Mouse (Mus musculus) lung, adult 2 months (tissue): ENCODE measurements around the gene Batf. TPM values are rescaled to one million over a fixed set of nuclear protein-coding genes. Genes with fewer than 3 reads are reported as not detected.

ENCODE experiments used
- DNase-seq: peaks from one replicate; pipeline ENCODE4 v3.0.0; 2022
- H3K4me1 ChIP-seq: fragments of 200-500 bp; 2 replicates; pipeline ENCODE4 v1.6.1; 2011; ENCODE audit warnings: low read length; ENCODE audit not compliant: control insufficient read depth, insufficient read depth
- H3K4me3 ChIP-seq: fragments of 200-500 bp; replicated peaks from 2 replicates; pipeline ENCODE3; 2011; ENCODE audit warnings: low read depth, mild to moderate bottlenecking, control low read depth, low read length; ENCODE audit errors: extremely low read depth
- CTCF ChIP-seq: fragments of 200-500 bp; IDR thresholded peaks from 2 replicates; pipeline ENCODE4 v1.5.1; 2011; ENCODE audit warnings: mild to moderate bottlenecking, low read length, control low read depth; ENCODE audit not compliant: insufficient read depth
- POLR2A ChIP-seq: fragments of 200-500 bp; IDR thresholded peaks from 2 replicates; pipeline ENCODE4 v1.6.1; 2011; ENCODE audit warnings: low read depth, mild to moderate bottlenecking, control low read depth, low read length, borderline replicate concordance; ENCODE audit errors: extremely low read depth
- WGBS: fragments of 180-500 bp; shearing (Covaris S2); methylation state at CpG from one replicate; pipeline ENCODE4 v1.1.7; 2018; 5-methylcytosine and 5-hydroxymethylcytosine counted together
- polyA plus RNA-seq: library from polyadenylated mRNA; depleted of rRNA; stranded (reverse); fragments of >200 nt; gene quantifications from 2 replicates; pipeline ENCODE4 v1.2.3, GENCODE M21; 2012

Batf gene
- polyA plus RNA-seq, 1 experiment = 8.7 TPM

GRCm38 (mm10) chr12:85714126-85714525, 27.7 kb downstream of the Batf start:
- H3K4me3 ChIP-seq = no peak overlapping the region
- TF ChIP-seq POLR2A (no peak), CTCF (no peak)
- 96% methylated on average over 5 of the region's 5 CpGs for WGBS
- no peaks in the 10 kb centered on the region for H3K4me1 ChIP-seq
- DNase-seq = no peak

DNA sequence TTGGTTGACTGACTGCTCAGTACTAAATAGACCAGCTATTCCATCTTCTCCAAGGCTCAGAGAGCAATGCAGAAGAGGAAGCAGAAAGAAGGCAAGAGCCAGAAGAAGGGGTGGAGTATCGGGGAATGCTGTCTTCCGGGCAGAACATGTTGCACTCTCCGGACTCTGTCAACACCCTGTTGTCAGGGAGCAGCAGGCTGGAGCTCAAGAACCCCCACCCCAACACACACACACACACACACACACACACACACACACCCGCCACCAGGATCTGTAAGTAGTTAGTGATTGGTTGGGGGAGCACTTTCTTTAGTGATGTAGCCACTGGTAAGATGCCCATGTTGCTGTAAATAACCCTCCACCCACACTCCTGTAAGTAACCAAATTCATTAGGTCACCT, 38.8 kb downstream of the Batf start:
- DNase-seq = no peak
- no peaks in the 10 kb centered on the region for H3K4me1 ChIP-seq
- no peak overlapping the region for H3K4me3 ChIP-seq
- 57% methylated on average over 4 of the region's 4 CpGs for WGBS
- TF ChIP-seq CTCF (no peak), POLR2A (no peak)

DNA sequence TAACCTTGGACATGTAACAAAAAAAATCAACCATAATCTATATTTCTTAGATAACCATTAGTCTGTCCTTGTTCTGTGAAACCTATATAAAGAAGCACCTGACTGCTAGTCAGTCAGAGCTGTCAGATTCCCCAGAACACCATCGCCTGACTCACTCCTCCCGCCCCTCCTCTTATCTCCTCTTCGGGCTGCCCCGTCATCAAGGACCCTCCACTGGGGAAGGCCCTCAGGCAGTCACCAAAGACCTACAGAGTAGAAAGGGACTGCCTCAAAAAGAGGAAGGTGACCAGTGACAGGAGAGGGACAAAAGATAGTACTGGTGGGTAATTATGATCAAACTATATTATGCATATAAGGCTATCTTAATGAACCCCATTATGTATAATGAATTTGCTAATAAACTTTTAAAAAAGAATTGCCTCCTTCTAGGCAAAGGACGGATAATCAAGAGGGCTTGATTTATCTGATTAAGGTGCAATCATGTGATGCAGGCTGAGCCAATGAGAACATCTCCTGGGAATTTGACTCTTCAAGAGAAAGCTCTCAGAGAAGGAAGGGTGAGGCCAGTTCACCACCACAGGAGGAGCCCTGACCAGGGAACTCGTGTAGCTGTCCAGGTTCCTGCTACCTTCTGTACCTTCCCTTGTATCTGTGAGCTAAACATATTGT, 40.4 kb downstream of the Batf start:
- Histone ChIP-seq H3K4me3 (no peak overlapping the region), H3K4me1 (no peaks in the 10 kb centered on the region)
- no peak for DNase-seq
- TF ChIP-seq POLR2A (no peak), CTCF (no peak)
- 40% methylated on average over 6 of the region's 6 CpGs for WGBS

- WGBS = 71% methylated on average over 7 of the region's 7 CpGs
- no peak for TF ChIP-seq CTCF
- TF ChIP-seq POLR2A = no peak
- no peak for DNase-seq
- Histone ChIP-seq H3K4me3 (no peak overlapping the region), H3K4me1 (no peaks in the 10 kb centered on the region)
Measured at GRCm38 (mm10) chr12:85728181-85728580, 41.7 kb downstream of the Batf start.

GRCm38 (mm10) chr12:85729022-85729944, 42.8 kb downstream of the Batf start:
- WGBS = 26% methylated on average over 17 of the region's 17 CpGs
- DNase-seq = peak; percentile 76
- TF ChIP-seq CTCF (peak; percentile 99), POLR2A (no peak)
- H3K4me3 ChIP-seq = no peak overlapping the region
- no peaks in the 10 kb centered on the region for H3K4me1 ChIP-seq

DNA sequence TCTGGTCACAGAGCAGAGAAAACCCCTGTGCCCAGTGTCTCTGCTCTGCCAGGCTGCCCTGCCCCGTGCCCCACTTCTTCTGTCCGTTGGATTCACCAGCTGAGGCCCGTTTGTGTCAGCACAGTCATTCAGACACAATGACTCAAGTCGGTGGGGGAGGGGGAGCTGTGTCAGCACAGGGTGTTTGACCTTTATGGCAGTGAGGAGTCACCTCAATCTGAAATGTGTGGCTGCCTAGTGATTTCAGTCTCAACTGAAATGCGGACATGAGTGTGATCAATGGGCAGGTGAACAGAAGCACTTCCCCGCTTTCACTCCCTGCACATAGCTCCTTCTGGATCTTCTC, 43.4 kb downstream of the Batf start:
- no peaks in the 10 kb centered on the region for H3K4me1 ChIP-seq
- WGBS = 52% methylated on average over 6 of the region's 6 CpGs
- no peak for DNase-seq
- H3K4me3 ChIP-seq = no peak overlapping the region
- no peak for TF ChIP-seq POLR2A
- no peak for TF ChIP-seq CTCF

DNA sequence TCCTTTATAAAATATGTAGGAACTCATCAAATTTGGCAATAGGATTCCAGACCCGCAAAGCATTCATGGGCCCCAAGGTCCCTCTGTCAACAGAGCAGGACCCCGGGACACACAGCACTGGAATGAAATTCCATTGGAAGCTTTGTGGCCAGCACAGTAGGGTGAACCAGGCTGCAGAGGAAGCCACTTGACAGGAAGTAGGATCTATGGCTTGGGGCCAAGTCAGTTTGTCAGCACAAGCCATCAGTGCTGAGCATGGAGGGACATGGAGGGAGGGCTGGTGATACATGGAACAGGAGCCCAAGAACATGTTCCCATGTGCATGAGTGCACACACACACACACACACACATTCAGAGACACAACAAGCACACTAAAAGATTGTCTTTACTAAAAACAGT, 49.7 kb downstream of the Batf start:
- TF ChIP-seq CTCF (no peak), POLR2A (no peak)
- DNase-seq = no peak
- H3K4me1 ChIP-seq = no peaks in the 10 kb centered on the region
- WGBS = 45% methylated on average over 2 of the region's 2 CpGs
- H3K4me3 ChIP-seq = no peak overlapping the region

GRCm38 (mm10) chr12:85736960-85737359, 50.5 kb downstream of the Batf start:
- 74% methylated on average over 3 of the region's 3 CpGs for WGBS
- no peak for TF ChIP-seq CTCF
- TF ChIP-seq POLR2A = no peak
- Histone ChIP-seq H3K4me3 (no peak overlapping the region), H3K4me1 (no peaks in the 10 kb centered on the region)
- DNase-seq = no peak

- WGBS = under 1% methylated on average over 48 of the region's 51 CpGs
- Histone ChIP-seq H3K4me3 (peak within 1 kb of the TSS; percentile 65), H3K4me1 (peaks cover 2% of the 10 kb centered on the region; the same call in 1 of the 2 replicates)
- TF ChIP-seq CTCF = peak; percentile 96
- peak; percentile 36; the same call in 1 of the 2 replicates for TF ChIP-seq POLR2A
- DNase-seq = peak; percentile 81
Measured at GRCm38 (mm10) chr12:85745827-85746695, 59.6 kb downstream of the Batf start, which contains the start of gene Flvcr2. TSS of gene Flvcr2 (plus strand) at chr12:85746539.
